Mouse (Mus musculus): ENCODE measurements at regions not wholly inside any gene's neighbourhood (a gene's known extent, or its start where the extent isn't known, plus 50 kb on each side); places are given as distances from the start of the nearest gene placed in this dataset.
"Not testable (repeated sequence)": the region's sequence is repeated elsewhere in the genome, so short reads cannot be mapped to it uniquely, and the experiment has no call there.

GRCm38 (mm10) chr6:89121746-89122070, 219.7 kb downstream of the Tpra1 start:
- no peaks in the 10 kb centered on the region for H3K9me3 ChIP-seq
- no peak overlapping the region for H3K4me3 ChIP-seq
- H3K36me3 ChIP-seq (replicated peaks): no peaks in the 10 kb centered on the region
- H3K27me3 ChIP-seq (replicated peaks): no peaks in the 10 kb centered on the region
- H3K9ac ChIP-seq: no peak overlapping the region
- H3K4me1 ChIP-seq: 0 out of 2 replicates have a peak, but pooled peaks cover 8% of the 10 kb centered on the region
- no peak overlapping the region for H3K4me2 ChIP-seq
- ATAC-seq (replicated peaks): no peak; the same call in 1 of the 2 replicates
- no peak overlapping the region for H3K27ac ChIP-seq
- WGBS: 69% methylated on average over 3 of the region's 3 CpGs

GRCm38 (mm10) chr6:89125916-89126315, 223.9 kb downstream of the Tpra1 start:
- H3K9ac ChIP-seq: no peak overlapping the region

DNA sequence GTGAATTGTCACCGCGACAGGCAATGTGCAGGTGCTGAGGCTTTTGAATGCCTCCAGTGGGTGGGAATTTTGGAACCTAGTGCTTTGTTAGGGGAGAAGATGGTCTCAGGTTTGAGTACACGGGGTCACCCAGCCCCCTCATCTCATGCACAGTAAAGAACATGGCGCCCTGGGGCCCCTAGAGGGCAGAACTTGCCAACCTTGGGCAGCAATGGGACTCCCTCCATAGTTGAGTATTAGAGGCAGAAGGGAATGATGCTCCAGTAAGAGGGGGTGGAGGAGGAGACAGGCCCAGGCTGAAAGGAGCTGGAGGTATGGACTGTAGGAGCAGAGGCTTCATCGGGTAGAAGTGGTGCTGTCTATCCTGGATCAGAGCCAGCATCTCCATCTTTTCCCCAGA, 226.1 kb downstream of the Tpra1 start:
- not testable (repeated sequence) for H3K9me3 ChIP-seq; H3K4me2 ChIP-seq; H3K36me3 ChIP-seq (replicated peaks); ATAC-seq (replicated peaks); H3K27ac ChIP-seq; H3K9ac ChIP-seq; H3K4me1 ChIP-seq; H3K27me3 ChIP-seq (replicated peaks); H3K4me3 ChIP-seq
- 63% methylated on average over 5 of the region's 5 CpGs for WGBS

More at GRCm38 (mm10) chr6:89125916-89126315, 223.9 kb downstream of the Tpra1 start:
- Histone ChIP-seq H3K36me3 (replicated peaks) (no peaks in the 10 kb centered on the region), H3K9me3 (no peaks in the 10 kb centered on the region), H3K27ac (no peak overlapping the region), H3K4me2 (no peak overlapping the region), H3K4me3 (no peak overlapping the region), H3K4me1 (0 out of 2 replicates have a peak, but pooled peaks cover 8% of the 10 kb centered on the region), H3K27me3 (replicated peaks) (no peaks in the 10 kb centered on the region)
- 70% methylated on average over 9 of the region's 9 CpGs for WGBS
- ATAC-seq (replicated peaks): no peak

- ATAC-seq (replicated peaks): no peak
- Histone ChIP-seq H3K4me2 (no peak overlapping the region), H3K4me1 (no peaks in the 10 kb centered on the region), H3K4me3 (no peak overlapping the region), H3K27ac (no peak overlapping the region), H3K9me3 (no peaks in the 10 kb centered on the region), H3K36me3 (replicated peaks) (no peaks in the 10 kb centered on the region), H3K27me3 (replicated peaks) (no peaks in the 10 kb centered on the region), H3K9ac (no peak overlapping the region)
- WGBS: 72% methylated on average over 3 of the region's 3 CpGs
These were observed 222.0 kb downstream of the Plxna1 start for GRCm38 (mm10) chr6:89140469-89140868.

GRCm38 (mm10) chr6:89153027-89153662, 209.3 kb downstream of the Plxna1 start:
- Histone ChIP-seq H3K4me1 (no peaks in the 10 kb centered on the region), H3K4me2 (no peak overlapping the region), H3K9ac (no peak overlapping the region), H3K27me3 (replicated peaks) (no peaks in the 10 kb centered on the region), H3K27ac (no peak overlapping the region), H3K9me3 (no peaks in the 10 kb centered on the region), H3K4me3 (no peak overlapping the region), H3K36me3 (replicated peaks) (no peaks in the 10 kb centered on the region)
- ATAC-seq (replicated peaks): no peak
- WGBS: 84% methylated on average over 11 of the region's 11 CpGs

DNA sequence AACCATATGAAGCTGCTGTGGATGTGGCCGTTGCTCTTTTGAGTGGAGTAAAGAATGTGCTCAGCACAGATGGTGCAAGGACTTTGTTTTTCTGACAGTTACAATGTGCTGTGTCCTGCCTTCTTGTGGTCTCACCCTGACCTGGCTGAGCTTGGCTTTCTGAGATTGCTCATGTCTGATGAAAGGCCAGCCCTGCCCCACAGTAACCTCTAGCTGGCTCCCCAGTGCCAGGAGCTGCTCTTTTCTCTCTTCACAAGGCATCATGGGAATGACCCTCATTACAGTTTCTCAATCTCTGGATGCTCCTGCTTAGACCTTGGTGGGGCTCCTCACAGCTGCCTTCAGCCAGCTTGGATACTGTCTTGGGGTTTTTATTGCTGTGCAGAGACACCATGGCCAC, 204.9 kb downstream of the Plxna1 start:
- Histone ChIP-seq H3K9ac (no peak overlapping the region), H3K4me3 (no peak overlapping the region), H3K4me2 (no peak overlapping the region), H3K36me3 (replicated peaks) (no peaks in the 10 kb centered on the region), H3K9me3 (no peaks in the 10 kb centered on the region), H3K27ac (no peak overlapping the region), H3K27me3 (replicated peaks) (no peaks in the 10 kb centered on the region), H3K4me1 (no peaks in the 10 kb centered on the region; the same call in 1 of the 2 replicates)
- WGBS: 100% methylated on average over 1 of the region's 1 CpGs
- no peak for ATAC-seq (replicated peaks)

DNA sequence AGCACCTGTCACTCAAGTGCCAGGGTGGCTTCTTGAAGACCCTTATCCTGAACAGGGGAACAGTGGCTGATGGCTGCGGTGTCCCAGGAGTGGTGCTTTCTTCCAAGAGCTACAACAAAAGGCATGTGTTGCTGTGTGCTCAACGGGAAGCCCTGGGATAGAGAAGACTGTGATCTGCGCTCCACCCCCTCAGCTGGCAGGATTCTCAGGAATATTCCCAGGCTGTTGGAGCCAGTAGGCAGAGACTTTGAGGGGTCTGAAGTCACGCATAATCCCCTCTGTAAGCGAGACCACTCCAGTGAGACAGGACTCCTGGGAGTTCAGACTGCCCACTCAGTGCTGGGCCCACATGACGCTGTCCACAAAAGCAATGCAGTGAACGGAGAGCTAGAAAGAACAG, 202.4 kb downstream of the Plxna1 start:
- H3K27me3 ChIP-seq (replicated peaks): no peaks in the 10 kb centered on the region
- H3K36me3 ChIP-seq (replicated peaks): no peaks in the 10 kb centered on the region
- H3K27ac ChIP-seq: no peak overlapping the region
- H3K4me1 ChIP-seq: no peaks in the 10 kb centered on the region; the same call in 1 of the 2 replicates
- H3K9ac ChIP-seq: no peak overlapping the region
- H3K4me3 ChIP-seq: no peak overlapping the region
- H3K9me3 ChIP-seq: no peaks in the 10 kb centered on the region
- 28% methylated on average over 7 of the region's 7 CpGs for WGBS
- no peak for ATAC-seq (replicated peaks)
- no peak overlapping the region for H3K4me2 ChIP-seq

GRCm38 (mm10) chr6:89161746-89162145, 200.7 kb downstream of the Plxna1 start:
- Histone ChIP-seq H3K27me3 (replicated peaks) (no peaks in the 10 kb centered on the region), H3K9ac (no peak overlapping the region), H3K27ac (no peak overlapping the region), H3K9me3 (no peaks in the 10 kb centered on the region), H3K4me1 (no peaks in the 10 kb centered on the region; the same call in 1 of the 2 replicates), H3K36me3 (replicated peaks) (no peaks in the 10 kb centered on the region), H3K4me2 (no peak overlapping the region), H3K4me3 (no peak overlapping the region)
- no peak for ATAC-seq (replicated peaks)
- WGBS: 100% methylated on average over 1 of the region's 1 CpGs

DNA sequence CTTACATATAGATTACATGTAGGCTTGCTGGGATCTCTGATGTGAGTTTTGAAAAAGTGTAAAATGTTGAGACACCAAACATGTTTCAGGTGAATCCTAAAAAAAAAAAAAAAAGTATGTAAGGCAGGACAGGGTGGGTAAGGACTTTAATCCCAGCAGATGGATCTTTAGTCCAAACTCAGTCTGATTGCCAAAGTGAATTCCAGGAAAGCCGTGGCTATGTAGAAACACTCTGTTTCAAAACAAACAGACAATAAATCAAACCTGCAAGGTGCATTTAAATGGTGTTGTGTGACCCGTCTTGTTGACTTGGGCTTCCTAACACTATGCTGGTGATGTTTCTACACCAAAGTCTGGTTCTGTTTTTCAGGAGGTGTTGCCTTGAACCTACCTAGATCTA, 192.9 kb downstream of the Plxna1 start:
- Histone ChIP-seq H3K27me3 (replicated peaks) (no peaks in the 10 kb centered on the region), H3K4me3 (no peak overlapping the region), H3K4me1 (no peaks in the 10 kb centered on the region), H3K9me3 (no peaks in the 10 kb centered on the region), H3K9ac (no peak overlapping the region), H3K4me2 (no peak overlapping the region), H3K36me3 (replicated peaks) (no peaks in the 10 kb centered on the region), H3K27ac (no peak overlapping the region)
- WGBS: 83% methylated on average over 2 of the region's 2 CpGs
- ATAC-seq (replicated peaks): no peak

DNA sequence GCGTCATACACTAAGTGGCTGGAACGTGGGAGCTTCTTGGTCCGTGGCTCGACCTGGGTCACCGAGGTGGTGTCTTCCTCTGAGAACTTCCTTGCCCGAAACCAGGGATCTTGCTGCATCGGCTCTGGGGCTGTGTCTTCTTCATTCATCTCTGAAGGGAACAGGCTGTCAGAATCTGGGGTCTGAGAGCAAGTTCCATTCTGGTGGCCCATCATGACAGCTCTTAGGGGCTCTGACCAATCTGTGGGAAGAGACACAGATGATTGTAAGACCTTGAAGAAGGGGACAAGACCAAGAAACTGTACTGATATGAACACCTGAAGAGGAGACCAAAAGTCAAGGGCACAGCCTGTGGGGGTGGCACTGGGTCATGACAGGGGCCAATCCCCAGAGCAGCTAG, 177.5 kb downstream of the Plxna1 start:
- not testable (repeated sequence) for H3K4me2 ChIP-seq; H3K27me3 ChIP-seq (replicated peaks); H3K4me3 ChIP-seq; H3K36me3 ChIP-seq (replicated peaks); H3K27ac ChIP-seq; ATAC-seq (replicated peaks); H3K9me3 ChIP-seq; H3K4me1 ChIP-seq; H3K9ac ChIP-seq
- 93% methylated on average over 2 of the region's 7 CpGs for WGBS

DNA sequence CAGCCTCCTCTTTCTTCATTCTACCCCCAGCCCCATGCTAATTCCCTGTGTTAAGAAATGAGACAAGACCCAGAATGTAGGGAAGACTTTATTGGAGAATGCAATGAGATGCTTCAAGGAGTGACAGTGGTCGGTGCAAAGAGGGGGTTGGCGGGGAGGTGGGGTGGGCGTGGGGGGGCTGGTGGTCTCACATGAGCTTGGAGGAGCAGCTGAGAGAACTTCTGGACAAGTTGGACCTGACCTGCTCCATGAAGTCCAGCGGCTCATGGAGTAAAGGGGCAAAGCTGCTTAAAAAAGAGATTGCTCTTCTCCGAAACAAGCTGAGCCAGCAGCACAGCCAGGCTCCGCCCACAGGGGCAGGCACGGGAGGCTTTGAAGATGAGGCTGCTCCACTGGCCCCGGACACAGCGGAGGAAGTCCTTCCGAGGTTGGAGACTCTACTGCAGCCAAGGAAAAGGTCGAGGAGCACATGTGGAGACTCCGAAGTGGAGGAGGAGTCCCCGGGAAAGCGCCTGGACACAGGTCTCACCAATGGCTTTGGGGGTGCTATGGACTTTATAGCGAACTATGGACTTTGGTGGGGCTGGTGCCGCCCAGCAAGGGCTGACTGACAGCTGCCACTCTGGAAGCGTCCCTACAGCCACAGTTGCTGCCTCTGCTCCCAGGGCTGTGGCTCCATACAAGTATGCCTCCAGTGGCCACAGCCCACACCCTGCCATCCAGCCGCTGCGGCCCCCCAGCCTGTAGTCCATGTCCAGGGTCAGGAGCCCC, 161.7 kb downstream of the Plxna1 start:
- H3K4me1 ChIP-seq; H3K27ac ChIP-seq; H3K9ac ChIP-seq; H3K36me3 ChIP-seq (replicated peaks); H3K27me3 ChIP-seq (replicated peaks); ATAC-seq (replicated peaks); H3K9me3 ChIP-seq: not testable (repeated sequence)
- 8% methylated on average over 19 of the region's 19 CpGs for WGBS
- H3K4me2 ChIP-seq: peak overlapping the region; percentile 49
- peak overlapping the region; percentile 27 for H3K4me3 ChIP-seq

DNA sequence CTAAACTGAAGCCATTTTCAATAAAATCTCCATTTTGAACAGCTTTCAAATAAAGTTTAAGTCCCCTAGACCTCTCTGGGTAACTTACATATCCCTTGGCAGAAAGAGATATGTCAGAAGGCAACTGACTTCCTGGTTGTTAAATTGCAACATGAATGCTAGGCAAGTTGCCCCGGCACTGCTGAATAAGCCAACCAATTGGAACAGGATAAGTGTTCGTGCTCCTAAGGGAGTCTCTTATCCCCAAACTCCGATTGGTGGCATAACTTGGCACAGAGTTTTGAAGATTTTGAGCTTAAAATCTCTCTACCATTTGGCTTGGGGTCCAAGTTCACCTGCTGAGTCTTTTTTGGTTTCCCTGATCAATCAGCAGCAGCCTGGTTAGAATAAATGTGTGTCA, 147.4 kb downstream of the Plxna1 start:
- no peak overlapping the region for H3K27ac ChIP-seq
- no peak overlapping the region for H3K4me2 ChIP-seq
- H3K27me3 ChIP-seq (replicated peaks): no peaks in the 10 kb centered on the region
- no peaks in the 10 kb centered on the region for H3K4me1 ChIP-seq
- no peaks in the 10 kb centered on the region for H3K9me3 ChIP-seq
- no peak overlapping the region for H3K9ac ChIP-seq
- no peaks in the 10 kb centered on the region for H3K36me3 ChIP-seq (replicated peaks)
- 71% methylated on average over 3 of the region's 3 CpGs for WGBS
- H3K4me3 ChIP-seq: no peak overlapping the region
- no peak for ATAC-seq (replicated peaks)
